Mouse (Mus musculus): ENCODE data around the gene Ppil4. TPM values are rescaled to one million over a fixed set of nuclear protein-coding genes. Genes with fewer than 3 reads are reported as not detected.

Ppil4 gene
- polyA plus RNA-seq, 1 experiment from 2014 or later: 25.6 TPM

DNA sequence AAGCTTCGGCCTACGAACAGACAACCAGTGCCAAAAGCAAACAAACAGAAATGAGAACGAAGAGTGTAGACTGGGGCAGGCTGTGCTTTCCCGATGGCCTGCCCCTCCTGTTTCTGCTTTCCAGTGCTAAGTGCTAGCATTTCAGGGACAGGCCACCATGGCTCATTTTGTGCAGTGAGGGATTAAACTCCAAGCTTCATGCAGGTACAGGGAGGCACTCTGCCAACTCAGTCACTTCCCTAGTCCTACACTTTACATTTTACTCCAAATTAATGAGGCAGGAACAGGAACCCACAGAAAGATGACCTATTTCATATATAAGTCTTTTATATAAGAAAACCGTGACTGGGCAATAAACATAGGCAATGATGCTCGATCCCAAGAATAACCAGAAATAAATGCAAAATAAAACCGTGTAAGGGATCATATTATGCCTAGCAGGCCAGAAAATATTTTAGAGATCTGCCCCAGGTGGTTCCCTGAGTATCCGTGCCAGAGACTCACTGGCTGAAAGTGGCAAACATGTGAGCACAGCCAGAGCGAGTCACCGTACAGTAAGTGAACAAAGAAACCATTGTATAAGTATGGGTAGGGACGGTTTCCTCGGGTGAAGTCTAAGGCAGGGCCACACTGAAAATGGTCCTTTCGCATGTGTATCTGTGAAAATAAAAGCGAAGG is 68.7 kb downstream of the Ppil4 start:
- H3K27ac ChIP-seq (replicated peaks): no peak overlapping the region
- H3K4me1 ChIP-seq: no peaks in the 10 kb centered on the region
- H3K9ac ChIP-seq: no peak overlapping the region
- 76% methylated on average over 14 of the region's 14 CpGs for WGBS
- H3K9me3 ChIP-seq: peaks cover 4% of the 10 kb centered on the region; the same call in 1 of the 2 replicates
- peaks cover under 1% of the 10 kb centered on the region for H3K27me3 ChIP-seq (replicated peaks)
- no peak for ATAC-seq (ENCODE audit: extremely low read depth, insufficient number of reproducible peaks, low FRiP score, low TSS enrichment)
- H3K4me3 ChIP-seq: no peak overlapping the region
- H3K36me3 ChIP-seq: no peaks in the 10 kb centered on the region
- no peak overlapping the region for H3K4me2 ChIP-seq

DNA sequence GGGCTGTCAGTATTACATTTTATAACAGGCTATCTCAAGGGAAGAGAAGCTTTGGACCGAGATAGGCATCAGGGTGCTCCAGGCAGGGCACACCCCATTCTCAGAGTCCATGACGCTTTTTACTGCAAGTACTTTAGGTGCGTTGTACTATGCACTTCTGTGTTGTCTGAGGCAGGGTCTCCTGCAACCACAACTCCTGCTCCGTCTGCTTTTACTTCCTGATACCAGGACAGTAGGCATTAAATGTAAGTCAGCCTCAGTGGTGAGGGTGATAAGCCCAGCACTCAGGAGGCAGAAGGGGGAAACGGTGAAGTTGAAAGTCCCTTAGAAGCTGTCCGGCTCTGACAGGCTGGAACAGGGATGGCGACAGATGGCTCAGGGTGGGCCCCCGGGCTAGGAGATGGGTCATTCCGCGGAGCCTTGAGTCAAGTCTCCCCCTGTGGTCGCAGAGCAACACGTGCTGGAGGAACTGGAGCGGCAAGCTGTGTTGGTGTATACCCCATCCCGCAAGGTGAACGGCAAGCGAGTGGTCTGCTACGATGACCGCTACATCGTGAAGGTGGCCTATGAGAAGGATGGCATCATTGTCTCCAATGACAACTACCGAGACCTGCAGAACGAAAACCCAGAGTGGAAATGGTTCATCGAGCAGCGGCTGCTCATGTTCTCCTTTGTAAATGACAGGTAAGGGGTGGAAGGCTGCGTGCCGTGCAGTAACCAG is 69.4 kb downstream of the Ppil4 start:
- Histone ChIP-seq H3K27me3 (replicated peaks) (peaks cover 7% of the 10 kb centered on the region), H3K9ac (no peak overlapping the region), H3K9me3 (peaks cover 4% of the 10 kb centered on the region; the same call in 1 of the 2 replicates), H3K4me3 (no peak overlapping the region), H3K27ac (replicated peaks) (no peak overlapping the region), H3K4me2 (no peak overlapping the region), H3K36me3 (no peaks in the 10 kb centered on the region), H3K4me1 (peaks cover 3% of the 10 kb centered on the region)
- WGBS: 86% methylated on average over 25 of the region's 25 CpGs
- no peak for ATAC-seq (ENCODE audit: extremely low read depth, insufficient number of reproducible peaks, low FRiP score, low TSS enrichment)

DNA sequence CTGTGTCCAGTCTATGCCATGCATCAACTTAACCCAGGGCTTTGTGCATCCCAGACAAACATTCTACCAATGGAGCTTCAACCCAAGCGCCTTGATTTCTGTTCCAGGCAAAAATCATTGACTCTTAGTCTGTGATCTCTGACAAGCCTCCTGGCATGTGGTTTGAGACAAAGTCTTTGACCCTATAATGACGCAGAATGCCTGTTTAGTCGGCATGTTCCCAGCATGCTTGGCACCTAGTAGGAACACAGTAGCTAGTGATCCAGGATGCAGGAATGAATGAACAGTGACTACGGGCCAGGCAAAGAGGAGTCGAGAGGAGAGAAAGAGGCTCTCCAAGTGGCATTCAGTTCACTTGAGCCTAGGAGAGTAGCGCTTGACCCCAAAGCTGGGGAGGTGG is 70.7 kb downstream of the Ppil4 start:
- Histone ChIP-seq H3K27ac (replicated peaks) (no peak overlapping the region), H3K36me3 (no peaks in the 10 kb centered on the region), H3K9ac (no peak overlapping the region), H3K4me3 (no peak overlapping the region), H3K4me1 (peaks cover 10% of the 10 kb centered on the region), H3K4me2 (no peak overlapping the region), H3K9me3 (peaks cover 4% of the 10 kb centered on the region; the same call in 1 of the 2 replicates), H3K27me3 (replicated peaks) (peaks cover 21% of the 10 kb centered on the region)
- ATAC-seq (ENCODE audit: extremely low read depth, insufficient number of reproducible peaks, low FRiP score, low TSS enrichment): no peak
- 89% methylated on average over 6 of the region's 6 CpGs for WGBS

DNA sequence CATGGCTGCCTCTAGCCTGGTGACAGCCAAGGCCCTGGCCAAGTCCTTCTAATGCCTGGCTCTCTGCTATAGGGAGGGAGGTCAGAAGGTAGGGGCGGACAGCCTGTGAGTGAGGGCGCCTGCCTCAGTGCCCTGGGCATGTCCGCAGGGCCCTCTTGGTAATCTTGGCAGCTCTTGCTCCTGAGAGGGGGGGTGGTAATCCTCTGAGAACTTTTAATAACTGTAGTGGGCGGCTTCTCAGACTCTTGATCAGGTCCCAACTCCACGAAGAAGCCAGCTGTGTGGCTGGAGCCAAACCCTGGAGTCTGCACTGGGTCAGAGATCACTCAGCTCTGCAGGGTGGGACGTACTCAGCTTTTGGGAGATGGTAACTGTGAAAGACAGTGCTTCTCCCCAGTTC is 71.5 kb downstream of the Ppil4 start:
- Histone ChIP-seq H3K4me3 (no peak overlapping the region), H3K4me1 (peaks cover 10% of the 10 kb centered on the region), H3K36me3 (no peaks in the 10 kb centered on the region), H3K9ac (no peak overlapping the region), H3K27me3 (replicated peaks) (peaks cover 28% of the 10 kb centered on the region), H3K9me3 (peaks cover 4% of the 10 kb centered on the region; the same call in 1 of the 2 replicates), H3K27ac (replicated peaks) (no peak overlapping the region), H3K4me2 (no peak overlapping the region)
- ATAC-seq (ENCODE audit: extremely low read depth, insufficient number of reproducible peaks, low FRiP score, low TSS enrichment): no peak
- WGBS: 70% methylated on average over 6 of the region's 6 CpGs

DNA sequence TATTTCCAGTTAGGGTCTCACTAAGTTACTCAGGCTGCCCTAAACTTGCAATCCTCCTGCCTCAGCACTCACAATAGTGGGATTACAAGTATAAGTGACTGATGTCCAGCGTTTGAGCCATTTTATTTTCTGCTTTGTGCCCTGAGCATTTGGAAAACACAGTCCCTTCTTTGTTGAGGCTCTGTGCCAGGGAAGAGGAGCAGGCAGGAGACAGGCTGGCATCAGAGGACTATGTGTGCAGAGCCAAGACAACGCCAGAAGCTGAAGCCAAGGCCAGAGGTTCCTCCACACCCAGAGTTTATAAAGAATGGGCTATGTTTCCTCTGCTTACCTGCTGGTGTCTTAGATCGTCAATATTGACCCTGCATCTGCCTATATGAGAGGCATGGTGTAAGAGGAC is 72.1 kb downstream of the Ppil4 start:
- 70% methylated on average over 3 of the region's 3 CpGs for WGBS
- no peak overlapping the region for H3K4me2 ChIP-seq

DNA sequence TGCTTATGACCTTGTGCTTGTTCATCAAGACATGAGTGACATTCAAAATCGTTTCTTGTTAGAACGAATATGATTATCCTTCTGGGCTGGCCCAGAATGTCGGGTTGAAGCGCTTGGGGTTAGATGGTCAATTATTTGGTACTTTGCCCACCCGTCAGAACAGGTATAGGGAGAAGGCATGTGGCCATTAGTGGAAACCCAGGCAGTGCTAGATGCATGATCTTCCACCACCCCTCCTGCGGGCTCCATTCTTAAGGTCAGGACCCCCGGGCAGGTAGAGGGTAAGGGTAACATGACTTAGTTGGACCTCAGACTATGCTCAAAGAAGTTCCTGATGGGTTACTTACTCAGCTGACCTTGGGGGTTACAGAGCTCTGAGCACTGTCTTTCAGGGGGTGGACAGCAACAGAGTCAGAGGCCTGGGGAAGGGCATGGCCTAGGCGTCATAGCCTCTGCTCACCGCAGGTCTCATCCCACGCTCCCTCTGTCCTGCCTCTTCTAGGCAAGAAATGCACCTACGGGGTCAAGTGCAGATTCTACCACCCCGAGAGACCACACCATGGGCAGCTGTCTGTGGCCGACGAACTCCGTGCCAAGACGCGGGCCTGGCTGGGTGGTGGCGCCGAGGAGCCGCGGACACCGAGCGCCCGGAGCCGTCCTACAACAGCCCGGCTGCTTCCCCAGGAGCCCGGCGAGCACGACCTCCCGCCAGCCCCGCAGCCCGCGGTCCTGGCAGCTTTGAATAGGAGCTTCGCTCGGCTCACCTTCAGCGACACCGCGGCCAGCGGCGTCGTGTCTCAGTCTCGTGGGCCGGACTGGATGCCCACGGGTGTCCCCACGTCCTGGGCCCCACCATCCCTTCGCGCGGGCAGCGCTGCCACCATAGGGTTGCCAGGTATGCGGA is 74.3 kb downstream of the Ppil4 start:
- Histone ChIP-seq H3K4me3 (peak overlapping the region; percentile 51), H3K4me1 (peaks cover 23% of the 10 kb centered on the region), H3K4me2 (peak overlapping the region; percentile 73), H3K9me3 (peaks cover 4% of the 10 kb centered on the region; the same call in 1 of the 2 replicates), H3K27ac (replicated peaks) (no peak overlapping the region), H3K9ac (peak overlapping the region; percentile 74), H3K27me3 (replicated peaks) (peaks cover 35% of the 10 kb centered on the region), H3K36me3 (no peaks in the 10 kb centered on the region)
- WGBS: 19% methylated on average over 50 of the region's 50 CpGs
- ATAC-seq (ENCODE audit: extremely low read depth, insufficient number of reproducible peaks, low FRiP score, low TSS enrichment): no peak

More for the DNA sequence above, 72.1 kb downstream of the Ppil4 start:
- Histone ChIP-seq H3K27ac (replicated peaks) (no peak overlapping the region), H3K4me3 (no peak overlapping the region), H3K27me3 (replicated peaks) (peaks cover 35% of the 10 kb centered on the region), H3K4me1 (peaks cover 12% of the 10 kb centered on the region), H3K36me3 (no peaks in the 10 kb centered on the region), H3K9ac (no peak overlapping the region), H3K9me3 (peaks cover 4% of the 10 kb centered on the region; the same call in 1 of the 2 replicates)
- no peak for ATAC-seq (ENCODE audit: extremely low read depth, insufficient number of reproducible peaks, low FRiP score, low TSS enrichment)

DNA sequence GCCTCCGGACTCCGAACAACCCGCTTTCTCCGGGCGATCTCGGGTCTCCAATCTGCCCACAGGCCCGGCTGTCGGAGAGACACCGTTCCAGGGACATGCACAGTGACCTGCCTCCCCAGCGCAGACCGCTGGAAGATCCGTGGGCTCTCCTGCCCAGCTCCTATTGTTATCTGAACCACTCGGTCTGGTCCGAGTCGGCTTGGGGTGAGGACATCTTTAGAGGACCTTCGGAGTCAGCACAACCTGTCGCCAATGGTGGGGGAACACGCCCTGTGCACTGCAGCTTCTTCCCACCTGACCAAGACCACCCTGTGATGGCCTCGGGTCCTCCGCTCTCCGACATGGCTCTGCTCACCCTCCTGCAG is 75.0 kb downstream of the Ppil4 start:
- Histone ChIP-seq H3K27me3 (replicated peaks) (peaks cover 35% of the 10 kb centered on the region), H3K4me2 (peak overlapping the region; percentile 73), H3K9me3 (peaks cover 1% of the 10 kb centered on the region; the same call in 1 of the 2 replicates), H3K9ac (peak overlapping the region; percentile 74), H3K4me3 (peak overlapping the region; percentile 51), H3K4me1 (peaks cover 23% of the 10 kb centered on the region), H3K27ac (replicated peaks) (no peak overlapping the region), H3K36me3 (no peaks in the 10 kb centered on the region)
- WGBS: 14% methylated on average over 21 of the region's 21 CpGs
- ATAC-seq (ENCODE audit: extremely low read depth, insufficient number of reproducible peaks, low FRiP score, low TSS enrichment): no peak

DNA sequence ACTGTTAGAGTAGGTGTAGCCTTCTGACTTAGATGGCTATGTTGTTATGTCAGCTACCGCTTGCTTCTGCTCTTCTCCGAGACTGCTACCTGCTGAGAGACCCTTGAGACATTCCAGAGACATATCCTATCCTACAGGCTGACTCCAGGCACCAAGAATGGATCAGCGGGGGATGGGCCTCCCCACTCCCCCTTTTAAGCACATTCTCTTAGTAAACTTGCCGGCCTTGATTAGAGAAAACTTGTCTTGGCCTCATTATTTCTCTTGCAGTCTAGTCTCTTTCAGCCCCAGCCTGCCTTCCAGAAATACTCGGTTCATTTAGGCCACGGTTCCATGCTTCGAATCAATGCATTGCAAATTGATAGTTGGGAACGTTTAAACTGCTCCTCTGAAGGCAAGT is 77.1 kb downstream of the Ppil4 start:
- 52% methylated on average over 8 of the region's 8 CpGs for WGBS
- Histone ChIP-seq H3K4me1 (peaks cover 27% of the 10 kb centered on the region), H3K4me2 (no peak overlapping the region), H3K27ac (replicated peaks) (no peak overlapping the region), H3K27me3 (replicated peaks) (peaks cover 35% of the 10 kb centered on the region), H3K4me3 (no peak overlapping the region), H3K36me3 (no peaks in the 10 kb centered on the region), H3K9me3 (no peaks in the 10 kb centered on the region), H3K9ac (no peak overlapping the region)
- ATAC-seq (ENCODE audit: extremely low read depth, insufficient number of reproducible peaks, low FRiP score, low TSS enrichment): no peak

DNA sequence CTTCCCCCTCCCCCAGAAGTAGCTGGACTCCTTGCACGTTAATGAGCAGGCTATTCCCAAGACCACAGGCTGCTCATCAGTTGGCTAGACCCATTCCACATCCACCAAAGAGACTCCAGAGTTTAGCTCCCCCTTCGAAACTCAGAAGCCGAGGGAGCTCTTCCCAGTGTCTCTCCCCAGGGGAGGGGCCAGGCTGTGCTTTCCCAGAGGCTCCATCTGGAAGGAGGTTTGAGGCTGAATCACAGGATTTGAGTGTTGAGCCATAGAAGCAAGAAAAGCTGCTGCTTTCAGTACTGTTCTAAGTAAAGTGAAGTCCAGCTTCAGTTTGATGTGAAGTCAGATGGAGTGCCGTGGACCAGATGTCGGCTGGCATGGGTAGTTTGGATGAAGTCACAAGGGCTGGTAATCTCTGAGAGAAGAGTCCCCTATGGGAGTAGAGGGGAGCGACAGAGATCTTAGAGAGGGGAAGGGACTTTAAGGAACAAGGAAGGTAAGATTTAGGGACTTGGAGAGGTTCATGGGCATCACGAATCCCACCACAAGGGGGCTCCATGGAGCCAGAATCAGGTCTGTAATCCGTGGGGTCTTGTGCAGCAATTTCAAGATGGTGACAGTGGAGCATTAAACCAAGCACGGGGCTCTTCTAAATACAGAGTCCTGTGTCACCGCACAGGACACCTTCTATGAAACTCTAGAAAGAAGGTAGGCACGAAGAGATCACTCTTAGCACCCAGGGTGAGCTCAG is 78.1 kb downstream of the Ppil4 start:
- H3K9me3 ChIP-seq: no peaks in the 10 kb centered on the region
- H3K27me3 ChIP-seq (replicated peaks): peaks cover 35% of the 10 kb centered on the region
- 55% methylated on average over 11 of the region's 11 CpGs for WGBS
- H3K9ac ChIP-seq: no peak overlapping the region
- H3K4me2 ChIP-seq: no peak overlapping the region
- H3K4me3 ChIP-seq: no peak overlapping the region
- no peak for ATAC-seq (ENCODE audit: extremely low read depth, insufficient number of reproducible peaks, low FRiP score, low TSS enrichment)
- peaks cover 27% of the 10 kb centered on the region for H3K4me1 ChIP-seq
- no peaks in the 10 kb centered on the region for H3K36me3 ChIP-seq
- H3K27ac ChIP-seq (replicated peaks): no peak overlapping the region

DNA sequence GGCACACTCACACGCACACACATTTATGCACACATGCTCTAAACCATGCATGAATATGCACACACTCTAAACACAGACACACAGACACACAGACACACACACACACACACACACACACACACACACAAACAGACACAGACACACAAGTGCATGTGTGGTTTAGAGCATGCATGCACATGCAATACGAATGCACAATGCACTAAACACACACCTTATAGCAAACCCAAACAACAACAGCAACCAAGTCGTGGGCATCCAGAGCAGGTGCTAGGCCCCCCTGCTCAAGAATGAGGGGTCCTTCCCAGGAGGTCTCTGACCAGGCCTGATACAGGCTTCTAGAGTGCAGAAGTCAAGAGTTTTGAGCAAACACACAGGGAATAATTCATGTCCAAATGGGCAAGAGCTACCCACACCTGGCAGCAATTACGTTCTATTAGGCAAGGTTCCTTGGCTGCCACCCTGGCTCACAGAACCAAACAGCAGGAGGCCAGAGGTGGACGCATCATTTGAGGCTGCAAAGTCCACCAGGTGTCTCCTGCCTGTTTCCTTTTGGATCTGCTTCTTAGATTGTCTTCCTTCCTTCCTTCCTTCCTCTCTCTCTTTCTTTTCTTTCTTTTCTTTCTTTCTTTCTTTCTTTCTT is 78.8 kb downstream of the Ppil4 start:
- Histone ChIP-seq H3K4me1 (peaks cover 27% of the 10 kb centered on the region), H3K9me3 (no peaks in the 10 kb centered on the region), H3K4me2 (no peak overlapping the region), H3K9ac (no peak overlapping the region), H3K27ac (replicated peaks) (no peak overlapping the region), H3K4me3 (no peak overlapping the region), H3K36me3 (no peaks in the 10 kb centered on the region), H3K27me3 (replicated peaks) (peaks cover 34% of the 10 kb centered on the region)
- ATAC-seq (ENCODE audit: extremely low read depth, insufficient number of reproducible peaks, low FRiP score, low TSS enrichment): no peak
- 77% methylated on average over 5 of the region's 5 CpGs for WGBS
